In the genomic region with DNA sequence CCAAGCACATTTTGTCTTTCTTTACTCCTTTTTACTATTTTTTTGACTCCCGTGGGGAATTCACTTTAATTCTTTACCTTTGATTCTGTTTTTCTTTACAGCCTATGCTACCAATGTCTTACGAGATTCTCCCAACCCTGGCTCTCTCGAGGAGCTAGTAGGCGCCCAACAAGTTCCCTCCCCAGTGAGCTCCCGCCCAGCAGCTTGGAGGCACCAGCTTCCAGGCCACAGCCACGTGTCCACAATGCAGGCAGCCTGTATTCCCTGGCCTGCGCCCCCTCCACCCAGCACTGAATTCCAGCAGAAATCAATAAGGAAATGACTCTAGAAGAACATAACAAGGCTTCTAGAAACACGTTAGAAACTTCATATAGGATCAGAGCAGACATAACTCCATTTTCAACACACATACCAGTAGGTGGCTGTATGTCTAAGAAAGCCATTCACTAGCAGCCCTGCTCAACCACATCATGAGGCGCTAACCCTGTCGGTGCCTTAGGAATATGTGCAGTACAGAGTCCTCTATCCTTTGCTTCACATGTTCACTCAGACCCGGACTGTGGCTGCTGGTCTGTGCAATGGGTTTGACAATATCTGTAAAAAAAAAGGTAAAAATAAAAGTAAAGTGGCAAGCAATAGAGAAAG, we compare ENCODE assay signal across 8 mouse cellular contexts. TPM values are rescaled to one million over a fixed set of nuclear protein-coding genes. Genes with fewer than 3 reads are reported as not detected.
A peak's percentile ranks its signal among the peaks of the same experiment; 100 is the strongest.
DNase-seq lines count a peak whose midpoint lies in the region; ATAC-seq lines count a peak whose summit lies in the region.

No protein-coding gene starts in this region.

- no peaks in the 10 kb centered on the region for H3K9me3 ChIP-seq in heart, embryonic 13.5 days

- peak overlapping the region; percentile 99 for H3K9ac ChIP-seq in heart, embryonic 13.5 days

- H3K4me3 ChIP-seq in heart, embryonic 13.5 days = peak overlapping the region; percentile 98

- DNase-seq in spleen, adult 12 weeks (ENCODE audit: low spot score) = peak; percentile 2
- no peak for DNase-seq in spleen, postnatal 14 days (ENCODE audit: low spot score in 2 of 2)
- DNase-seq in cerebellum, postnatal 14 days = peak; percentile 12 to 20
- peak; percentile 29 for DNase-seq in kidney, postnatal 14 days
- peak; percentile 27 for DNase-seq in lung, postnatal 25 days (ENCODE audit: low spot score)
- DNase-seq in right cerebral cortex, postnatal 36 days (ENCODE audit: low spot score in 2 of 2) = peak; percentile 12 to 18
- no peak for DNase-seq in T-cell, adult 2 months (ENCODE audit: low spot score)

- no peaks in the 10 kb centered on the region for H3K27me3 ChIP-seq in heart, embryonic 13.5 days (replicated peaks)

- no peak for ATAC-seq in heart, embryonic 13.5 days (ENCODE audit: extremely low read depth, insufficient number of reproducible peaks, low FRiP score, low TSS enrichment)

- H3K4me1 ChIP-seq in heart, embryonic 13.5 days = peaks cover 40% of the 10 kb centered on the region

- H3K27ac ChIP-seq in heart, embryonic 13.5 days (replicated peaks) = no peak overlapping the region

- 26% methylated on average over 11 of the region's 11 CpGs for WGBS in heart, embryonic 13.5 days

- H3K36me3 ChIP-seq in heart, embryonic 13.5 days = no peaks in the 10 kb centered on the region; the same call in 1 of the 2 replicates

- peak overlapping the region; percentile 82 for H3K4me2 ChIP-seq in heart, embryonic 13.5 days

RNA-seq across cellular contexts. Expression of gene Insr, which starts 1.0 kb away (rescaled TPM):
- polyA plus RNA-seq in heart, embryonic 13.5 days (2015; fragmentation: Nextera tagmentation; extraction: Ambion mirVana) = 47.7 and 52.0 TPM in 2 replicates

Comparison
In these comparisons a context has a peak if more than half of its experiments do, and no peak if none do; other contexts are left out.
1. DNase-seq: peak in spleen, adult 12 weeks (single experiment), cerebellum, postnatal 14 days (2 of 2), kidney, postnatal 14 days (single experiment), lung, postnatal 25 days (single experiment) and right cerebral cortex, postnatal 36 days (2 of 2); none in spleen, postnatal 14 days (0 of 2) and T-cell, adult 2 months (single experiment).